Mouse (Mus musculus) cerebellum, postnatal 25 days (tissue): ENCODE measurements around the gene Ubap2.

ENCODE experiments used
- DNase-seq, 2 experiments: peaks; one replicate each; pipeline ENCODE4 v3.0.0; 2021; ENCODE audit warnings: mixed read lengths in 2 of 2

Gene Ubap2

DNA sequence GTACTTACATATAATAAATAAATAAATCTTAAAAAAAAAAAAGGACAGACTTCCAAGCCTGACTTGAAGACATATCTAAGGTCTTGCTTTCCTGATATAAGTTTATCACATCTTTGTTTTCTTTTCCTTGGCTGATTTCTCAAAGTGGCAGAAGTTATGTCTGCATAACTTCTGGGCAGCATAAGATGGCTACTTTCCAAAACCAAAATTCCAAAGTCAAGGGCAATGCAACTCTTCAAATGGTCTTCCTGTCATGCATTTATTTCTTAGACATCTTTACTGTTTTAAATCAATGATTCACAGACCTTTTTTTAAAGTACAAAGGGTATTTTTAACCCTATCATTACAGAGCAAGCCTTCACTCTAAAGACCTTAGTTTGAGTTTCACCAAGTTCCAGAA is 14.3 kb downstream of the Ubap2 start:
- no peak for DNase-seq

GRCm38 (mm10) chr4:41259019-41259418 is 15.9 kb downstream of the Ubap2 start:
- DNase-seq, result no peak

- no peak for DNase-seq
Observed at GRCm38 (mm10) chr4:41257752-41258151, 17.2 kb downstream of the Ubap2 start.

GRCm38 (mm10) chr4:41255564-41256210 is 19.3 kb downstream of the Ubap2 start:
- DNase-seq, result peak in 1 of 2 experiments; percentile 20

- no peak for DNase-seq
Observed at GRCm38 (mm10) chr4:41253756-41254155, 21.2 kb downstream of the Ubap2 start.

DNA sequence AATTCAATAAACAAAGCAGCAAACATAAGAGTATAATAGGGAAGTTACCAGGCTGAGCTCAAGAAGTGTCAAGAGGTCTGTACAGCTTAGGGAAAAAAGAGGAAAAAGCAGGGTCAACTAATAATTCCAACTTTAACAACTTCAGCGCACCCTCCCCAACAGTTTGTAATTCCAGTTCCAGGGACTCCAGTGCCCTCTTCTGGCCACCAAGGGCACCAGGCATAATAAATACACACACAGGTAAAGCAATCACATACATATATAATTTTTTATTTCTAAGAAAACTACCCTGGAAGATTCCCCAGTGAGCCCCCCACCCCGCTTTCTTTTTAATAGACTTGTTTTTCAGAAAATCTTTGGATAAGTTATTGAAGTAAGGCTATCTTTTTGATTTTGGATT is 29.5 kb downstream of the Ubap2 start:
- no peak for DNase-seq

DNA sequence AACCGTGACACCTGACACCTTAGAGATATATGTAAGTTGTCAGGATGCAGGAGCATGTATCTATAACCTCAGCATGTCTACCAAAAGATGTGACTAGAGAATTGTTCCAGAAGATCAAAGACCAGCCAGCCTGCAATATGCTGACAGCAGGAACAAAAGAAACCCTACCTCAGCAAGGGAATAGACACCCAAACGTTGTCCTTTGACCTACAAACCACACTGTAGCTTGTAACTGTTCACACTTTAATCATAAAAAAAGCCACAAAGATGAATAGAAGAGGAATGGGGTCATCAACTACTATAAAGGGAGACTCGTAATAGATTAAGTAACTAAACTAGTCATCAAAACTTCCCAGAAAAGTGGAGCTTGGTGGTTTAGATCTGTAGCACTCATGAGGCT is 34.0 kb downstream of the Ubap2 start:
- DNase-seq, result no peak

- DNase-seq, result no peak
Observed at GRCm38 (mm10) chr4:41235621-41236020, 39.3 kb downstream of the Ubap2 start.

GRCm38 (mm10) chr4:41226351-41226750 is 48.6 kb downstream of the Ubap2 start:
- peak; percentile 35 to 68 for DNase-seq

DNA sequence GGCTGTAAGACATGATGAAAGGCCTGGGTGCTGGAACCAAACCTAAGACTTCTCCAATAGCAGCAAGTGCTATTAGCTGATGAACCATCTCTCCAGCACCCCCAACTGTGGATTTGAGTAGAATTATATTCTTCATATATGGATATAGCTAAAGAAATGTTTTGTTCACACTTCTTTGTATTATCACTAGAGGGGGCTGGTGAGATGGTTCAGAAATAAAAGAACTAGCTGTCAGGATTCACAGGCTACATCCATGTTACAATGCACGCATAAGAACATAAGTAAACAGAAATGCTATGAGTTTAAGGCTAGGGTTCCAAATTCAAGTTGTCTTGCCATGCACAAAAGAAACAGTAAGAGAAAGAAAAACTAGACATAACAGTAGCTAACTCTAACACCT is 49.5 kb downstream of the Ubap2 start:
- DNase-seq, result no peak

DNA sequence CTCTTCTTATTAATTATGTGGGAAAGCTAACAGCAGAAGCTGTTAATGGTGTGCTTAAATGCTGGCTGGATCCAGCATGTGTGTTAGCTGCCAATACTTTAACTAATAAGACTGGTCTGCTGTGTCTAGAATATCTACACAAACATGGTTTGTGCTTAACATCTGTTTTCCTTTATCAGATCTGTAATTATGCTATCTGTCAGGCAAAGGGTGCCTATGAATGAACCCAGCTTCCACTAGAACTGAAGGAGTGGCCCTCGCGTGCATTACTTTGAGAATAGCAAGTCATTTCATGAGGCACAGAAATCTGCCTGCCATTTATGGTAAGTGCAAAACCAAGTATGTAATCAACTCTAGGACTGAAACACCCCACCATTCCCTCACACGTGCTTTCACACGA is 66.9 kb downstream of the Ubap2 start:
- no peak for DNase-seq

GRCm38 (mm10) chr4:41205751-41206150 is 69.2 kb downstream of the Ubap2 start:
- no peak for DNase-seq

DNA sequence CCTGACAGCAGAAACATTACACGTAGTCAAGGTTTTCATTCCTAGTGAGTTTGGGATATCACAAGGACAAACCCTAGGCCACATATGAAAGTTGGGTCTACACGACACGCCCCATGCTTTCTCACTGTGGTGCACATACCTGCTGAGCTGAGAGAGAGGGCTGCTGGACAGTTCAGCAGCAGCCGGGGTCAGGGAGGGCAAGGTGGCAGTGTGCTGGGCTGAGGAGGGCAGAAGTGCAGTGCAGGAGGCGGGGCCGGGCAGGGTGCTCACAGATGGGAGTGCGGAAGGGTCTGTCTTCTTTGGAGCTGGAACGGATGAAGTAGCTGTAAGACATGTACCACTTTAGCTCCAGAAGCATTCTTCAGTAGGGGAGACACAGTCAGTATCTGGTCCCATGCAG is 72.8 kb downstream of the Ubap2 start:
- no peak for DNase-seq

- no peak for DNase-seq
Observed at GRCm38 (mm10) chr4:41196861-41197610, 77.9 kb downstream of the Ubap2 start.

DNA sequence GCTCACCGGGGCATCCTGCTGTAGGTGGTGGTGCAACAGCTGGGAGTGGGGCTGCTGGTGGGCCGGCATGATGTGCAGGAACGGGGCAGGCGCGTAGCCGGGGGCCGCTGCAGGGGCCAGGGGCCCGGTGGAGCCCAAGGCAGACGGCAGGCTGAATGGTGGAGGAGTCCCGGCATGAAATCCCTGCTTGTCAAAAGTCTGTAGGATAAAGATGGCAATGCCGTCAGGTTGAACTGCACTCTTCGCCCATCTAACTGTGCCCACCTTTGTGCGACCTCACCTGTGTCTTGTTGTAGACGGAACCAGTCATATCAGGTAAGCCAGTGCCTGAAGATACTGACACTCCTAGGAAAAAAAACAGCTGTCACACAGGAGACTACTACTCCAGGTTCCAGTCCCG is 79.6 kb downstream of the Ubap2 start:
- no peak for DNase-seq

DNA sequence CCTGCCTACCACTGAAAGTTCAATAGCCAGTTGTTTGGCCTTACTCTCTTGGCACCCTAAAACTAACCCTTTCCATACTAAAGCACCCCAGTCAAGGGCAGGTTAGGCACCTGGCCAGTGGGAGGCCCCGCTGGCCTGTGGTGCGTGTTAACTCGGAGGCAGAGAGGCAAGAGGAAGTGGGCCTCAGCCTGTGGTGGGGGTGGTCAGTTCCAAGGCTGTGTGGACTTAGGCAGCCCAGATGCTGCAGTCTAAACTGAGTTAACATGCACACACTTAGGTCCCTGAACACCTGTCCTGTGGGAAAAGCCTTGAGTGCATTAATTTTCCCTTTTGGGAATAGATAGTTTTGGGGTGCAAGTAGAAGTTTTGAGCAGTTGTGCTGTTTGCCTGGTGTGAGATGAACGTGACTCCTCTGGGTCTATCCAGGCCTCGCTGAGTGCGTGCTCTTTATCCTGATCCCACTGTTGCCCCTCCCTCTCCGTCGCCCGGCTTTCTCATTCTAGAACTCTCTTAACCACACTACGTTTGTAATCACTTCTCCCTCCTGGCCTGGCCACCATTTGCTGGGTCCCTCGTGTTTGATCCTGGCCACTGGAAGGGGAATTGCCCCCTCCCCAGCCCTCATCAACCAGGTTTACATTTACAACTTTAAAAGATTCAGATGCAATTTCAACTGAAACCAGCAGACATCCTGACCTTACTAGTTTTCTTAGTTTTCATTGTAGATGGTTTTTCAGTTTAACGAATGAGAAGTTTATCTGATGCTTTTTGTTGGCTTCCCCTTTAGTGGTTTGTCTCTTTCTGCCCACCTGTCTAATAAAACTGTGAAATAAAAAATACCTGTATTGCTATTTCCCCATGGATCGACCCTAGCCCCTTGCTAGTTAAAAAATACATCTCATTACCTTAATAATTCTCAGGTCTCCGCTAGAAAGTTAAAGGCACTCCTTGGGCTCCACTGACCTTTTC is 82.1 kb downstream of the Ubap2 start:
- DNase-seq, result no peak

- peak in 1 of 2 experiments; percentile 59 for DNase-seq
Observed at GRCm38 (mm10) chr4:41189809-41190208, 85.1 kb downstream of the Ubap2 start.

GRCm38 (mm10) chr4:41179825-41180725 is 94.9 kb downstream of the Ubap2 start:
- DNase-seq, result no peak

- no peak for DNase-seq
Observed at GRCm38 (mm10) chr4:41174631-41175030, 100.3 kb downstream of the Ubap2 start.

- DNase-seq, result no peak
Observed at GRCm38 (mm10) chr4:41170970-41171369, 104.0 kb downstream of the Ubap2 start.

DNA sequence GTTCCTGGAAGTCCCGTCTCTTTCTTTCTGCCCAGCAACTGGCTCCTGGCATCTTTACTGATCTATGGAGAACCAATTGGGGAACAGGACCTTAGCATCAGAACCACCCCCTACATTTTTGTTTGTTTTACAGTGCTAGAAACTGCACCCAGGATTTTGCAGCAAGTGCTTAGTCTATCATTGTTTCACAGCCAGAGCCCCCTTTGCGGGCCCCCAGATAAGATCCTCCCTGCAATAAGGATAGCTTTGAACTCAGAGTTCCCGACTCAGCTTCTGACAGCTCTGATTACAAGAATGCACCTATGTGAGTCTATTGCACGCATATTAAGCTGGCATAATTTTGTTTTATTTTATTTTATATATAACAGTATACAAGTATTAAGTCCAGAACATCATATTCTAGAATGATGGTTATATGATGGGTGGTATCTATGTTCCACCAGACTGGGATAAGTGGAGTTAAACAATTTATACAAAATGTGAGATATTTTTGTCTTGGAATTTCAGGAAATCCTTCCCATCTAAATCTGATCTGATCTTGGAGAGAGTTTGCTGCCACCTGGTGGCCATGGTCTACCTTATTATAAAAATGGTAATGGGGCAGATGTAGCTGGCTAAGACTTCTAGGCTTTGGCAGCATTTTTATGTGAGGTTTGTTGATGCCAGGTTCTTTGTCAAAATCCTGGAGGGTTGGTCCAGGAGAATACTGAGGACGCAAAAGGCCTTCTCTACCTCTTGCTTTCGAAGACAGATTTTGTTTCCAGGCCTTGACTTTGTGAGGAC is 109.1 kb downstream of the Ubap2 start:
- DNase-seq, result peak; percentile 87 to 94
